Mouse (Mus musculus): Measurements from ENCODE around the gene Itga5. TPM values are rescaled to one million over a fixed set of nuclear protein-coding genes. Genes with fewer than 3 reads are reported as not detected.
A peak's percentile ranks its signal among the peaks of the same experiment; 100 is the strongest.

Gene Itga5
- total and polyA plus RNA-seq, 3 experiments, result 0.17 to 1.8 (median 0.28) TPM

GRCm38 (mm10) chr15:103339166-103339960 is 27.2 kb downstream of the Itga5 start:
- Histone ChIP-seq H3K4me3 (replicated peaks in 1 of 3; ENCODE audit: low read depth in 2 of 3, low read length in 2 of 3, poor library complexity in 1 of 3) (peak overlapping the region; percentile 55 to 72 (median 56)), H3K27ac (ENCODE audit: insufficient read depth, low read depth) (no peak overlapping the region), H3K9ac (ENCODE audit: insufficient read depth, low read depth) (peak overlapping the region; percentile 19; the same call in 1 of the 2 replicates), H3K9me3 (replicated peaks; ENCODE audit: low read length) (no peaks in the 10 kb centered on the region), H3K27me3 (replicated peaks) (peaks cover 8% of the 10 kb centered on the region), H3K79me2 (replicated peaks; ENCODE audit: control insufficient read depth, extremely low read depth, insufficient read depth, poor library complexity, severe bottlenecking) (no peaks in the 10 kb centered on the region), H3K36me3 (replicated peaks in 1 of 2; ENCODE audit: control insufficient read depth in 1 of 2, insufficient read depth in 1 of 2, low read length in 1 of 2) (no peaks in the 10 kb centered on the region), H3K4me1 (ENCODE audit: control insufficient read depth in 1 of 2, insufficient read depth in 2 of 2) (peaks cover 13 to 61% of the 10 kb centered on the region in 2 experiments; a peak in 3 of 4 replicates), H3K4me2 (ENCODE audit: insufficient read depth, low read depth, poor library complexity, severe bottlenecking) (peak overlapping the region; percentile 84)
- DNase-seq (ENCODE audit: extremely low read depth), result no peak
- dilution Hi-C loops (cut with MboI; ENCODE audit: extremely low pct_ligation_motif_present, extremely low pct_unique_long_range_greater_than_20kb, low sequenced_read_pairs), result no loop called here
- in situ Hi-C loops (cut with MboI; ENCODE audit: low pct_ligation_motif_present, low pct_unique_long_range_greater_than_20kb, low sequenced_read_pairs), result no loop called here
- TF ChIP-seq TBP (conservative IDR thresholded peaks at IDR 0.05; ENCODE audit: low read depth, low read length) (no peak), CHD2 (IDR thresholded peaks at IDR 0.05; ENCODE audit: low read length) (peak; percentile 52)

GRCm38 (mm10) chr15:103338829-103339165 is 27.8 kb downstream of the Itga5 start:
- Histone ChIP-seq H3K4me1 (ENCODE audit: control insufficient read depth in 1 of 2, insufficient read depth in 2 of 2) (peaks cover 13 to 67% of the 10 kb centered on the region in 2 experiments; a peak in 3 of 4 replicates), H3K9ac (ENCODE audit: insufficient read depth, low read depth) (no peak overlapping the region), H3K27ac (ENCODE audit: insufficient read depth, low read depth) (no peak overlapping the region)

GRCm38 (mm10) chr15:103336996-103337667 is 29.4 kb downstream of the Itga5 start:
- Histone ChIP-seq H3K4me1 (ENCODE audit: control insufficient read depth in 1 of 2, insufficient read depth in 2 of 2) (peaks cover 23 to 73% of the 10 kb centered on the region in 2 experiments), H3K27me3 (replicated peaks) (peaks cover 8% of the 10 kb centered on the region), H3K9ac (ENCODE audit: insufficient read depth, low read depth) (no peak overlapping the region), H3K36me3 (replicated peaks in 1 of 2; ENCODE audit: control insufficient read depth in 1 of 2, insufficient read depth in 1 of 2, low read length in 1 of 2) (no peaks in the 10 kb centered on the region), H3K79me2 (replicated peaks; ENCODE audit: control insufficient read depth, extremely low read depth, insufficient read depth, poor library complexity, severe bottlenecking) (no peaks in the 10 kb centered on the region), H3K9me3 (replicated peaks; ENCODE audit: low read length) (no peaks in the 10 kb centered on the region), H3K27ac (ENCODE audit: insufficient read depth, low read depth) (no peak overlapping the region), H3K4me3 (replicated peaks in 1 of 3; ENCODE audit: low read depth in 2 of 3, low read length in 2 of 3, poor library complexity in 1 of 3) (no peak overlapping the region), H3K4me2 (ENCODE audit: insufficient read depth, low read depth, poor library complexity, severe bottlenecking) (peak overlapping the region; percentile 52)
- dilution Hi-C loops (cut with MboI; ENCODE audit: extremely low pct_ligation_motif_present, extremely low pct_unique_long_range_greater_than_20kb, low sequenced_read_pairs) (no loop called here), in situ Hi-C loops (cut with MboI; ENCODE audit: low pct_ligation_motif_present, low pct_unique_long_range_greater_than_20kb, low sequenced_read_pairs) (no loop called here)
- peak; percentile 57 for DNase-seq (ENCODE audit: extremely low read depth)
- no peak for TF ChIP-seq MAZ (IDR thresholded peaks at IDR 0.05; ENCODE audit: low read depth, low read length)
- TF ChIP-seq ELF1 (IDR thresholded peaks at IDR 0.05; ENCODE audit: low read depth, low read length), result no peak
- TF ChIP-seq BHLHE40 (IDR thresholded peaks at IDR 0.05; ENCODE audit: low read depth, low read length), result 0 out of 2 replicates have a peak, but pooled peaks have one; percentile 18
- TF ChIP-seq TBP (conservative IDR thresholded peaks at IDR 0.05; ENCODE audit: low read depth, low read length), result 0 out of 2 replicates have a peak, but pooled peaks have one; percentile 10
- TF ChIP-seq POLR2AphosphoS2 (IDR thresholded peaks at IDR 0.05; ENCODE audit: low read depth, low read length), result no peak
- TF ChIP-seq ETS1 (conservative IDR thresholded peaks at IDR 0.05; ENCODE audit: low read depth, low read length), result no peak
- TF ChIP-seq JUND (conservative IDR thresholded peaks at IDR 0.05; ENCODE audit: low read depth, low read length), result no peak
- TF ChIP-seq NRF1 (IDR thresholded peaks at IDR 0.05; ENCODE audit: low read depth, low read length), result no peak

More at GRCm38 (mm10) chr15:103338829-103339165, 27.8 kb downstream of the Itga5 start:
- TF ChIP-seq KAT2A (IDR thresholded peaks at IDR 0.05; ENCODE audit: insufficient replicate concordance, low read length) (no peak), UBTF (IDR thresholded peaks at IDR 0.05; ENCODE audit: low read depth, low read length) (no peak), MAZ (IDR thresholded peaks at IDR 0.05; ENCODE audit: low read depth, low read length) (no peak), TCF12 (IDR thresholded peaks at IDR 0.05; ENCODE audit: low read depth, low read length) (no peak), CHD2 (IDR thresholded peaks at IDR 0.05; ENCODE audit: low read length) (no peak), MYC (IDR thresholded peaks at IDR 0.05; ENCODE audit: low read depth, low read length) (no peak), USF1 (IDR thresholded peaks at IDR 0.05; ENCODE audit: low read depth, low read length) (no peak), CHD1 (IDR thresholded peaks at IDR 0.05; ENCODE audit: low read depth, low read length) (no peak), USF2 (conservative IDR thresholded peaks at IDR 0.05; ENCODE audit: low read depth, low read length) (no peak), CTCF (conservative IDR thresholded peaks at IDR 0.05 in 1 of 2, IDR thresholded peaks at IDR 0.05 in 1 of 2; ENCODE audit: low read depth in 2 of 2, low read length in 2 of 2) (no peak), NRF1 (IDR thresholded peaks at IDR 0.05; ENCODE audit: low read depth, low read length) (no peak), MXI1 (IDR thresholded peaks at IDR 0.05; ENCODE audit: low read depth, low read length) (no peak), HCFC1 (IDR thresholded peaks at IDR 0.05; ENCODE audit: low read depth, low read length) (no peak), POLR2A (IDR thresholded peaks at IDR 0.05; ENCODE audit: low read depth, low read length) (no peak), PAX5 (IDR thresholded peaks at IDR 0.05; ENCODE audit: low read length) (no peak), MAFK (IDR thresholded peaks at IDR 0.05; ENCODE audit: insufficient replicate concordance, low read length) (no peak), BHLHE40 (IDR thresholded peaks at IDR 0.05; ENCODE audit: low read depth, low read length) (no peak), RCOR1 (conservative IDR thresholded peaks at IDR 0.05; ENCODE audit: low read depth, low read length) (no peak), EP300 (IDR thresholded peaks at IDR 0.05; ENCODE audit: low read length) (no peak), ETS1 (conservative IDR thresholded peaks at IDR 0.05; ENCODE audit: low read depth, low read length) (no peak)
- Histone ChIP-seq H3K4me3 (replicated peaks in 1 of 3; ENCODE audit: low read depth in 2 of 3, low read length in 2 of 3, poor library complexity in 1 of 3) (no peak overlapping the region), H3K79me2 (replicated peaks; ENCODE audit: control insufficient read depth, extremely low read depth, insufficient read depth, poor library complexity, severe bottlenecking) (no peaks in the 10 kb centered on the region), H3K36me3 (replicated peaks in 1 of 2; ENCODE audit: control insufficient read depth in 1 of 2, insufficient read depth in 1 of 2, low read length in 1 of 2) (no peaks in the 10 kb centered on the region), H3K4me2 (ENCODE audit: insufficient read depth, low read depth, poor library complexity, severe bottlenecking) (no peak overlapping the region), H3K27me3 (replicated peaks) (peaks cover 8% of the 10 kb centered on the region), H3K9me3 (replicated peaks; ENCODE audit: low read length) (no peaks in the 10 kb centered on the region)
- dilution Hi-C loops (cut with MboI; ENCODE audit: extremely low pct_ligation_motif_present, extremely low pct_unique_long_range_greater_than_20kb, low sequenced_read_pairs), result no loop called here
- in situ Hi-C loops (cut with MboI; ENCODE audit: low pct_ligation_motif_present, low pct_unique_long_range_greater_than_20kb, low sequenced_read_pairs), result no loop called here
- DNase-seq (ENCODE audit: extremely low read depth), result no peak
